In genomic region chr4:63444362-63445066, GRCm38 (mm10) we compare ENCODE assay signal across 21 mouse cellular contexts. TPM values are rescaled to one million over a fixed set of nuclear protein-coding genes. Genes with fewer than 3 reads are reported as not detected.
DNase-seq lines count a peak whose midpoint lies in the region; ATAC-seq and TF ChIP-seq lines count a peak whose summit lies in the region.
"Had no signal": no experiment of that assay in that cellular context is flagged by ENCODE, and none has a peak within 500 bp of the region (broad histone marks: within the 10 kb centered on the region; RNA-seq: fewer than 3 reads in every experiment).

No protein-coding gene starts in this region.

- no peaks in the 10 kb centered on the region; the same call in none of the 2 replicates for H3K9me3 ChIP-seq in hindbrain, embryonic 16.5 days (ENCODE audit: control insufficient read depth, low read length)
- no peaks in the 10 kb centered on the region for H3K9me3 ChIP-seq in hindbrain, embryonic 11.5 days (ENCODE audit: control insufficient read depth, low read length)
- no peaks in the 10 kb centered on the region for H3K9me3 ChIP-seq in midbrain, embryonic 16.5 days (replicated peaks; ENCODE audit: control insufficient read depth, low read length, poor library complexity, severe bottlenecking)
- peaks cover 7% of the 10 kb centered on the region for H3K9me3 ChIP-seq in midbrain, embryonic 10.5 days (replicated peaks)
- no peaks in the 10 kb centered on the region for H3K9me3 ChIP-seq in neural tube, embryonic 15.5 days (replicated peaks)
- H3K9me3 ChIP-seq: lung, embryonic 15.5 days had no signal

- H3K27me3 ChIP-seq in hindbrain, embryonic 16.5 days (replicated peaks; ENCODE audit: control insufficient read depth, insufficient read depth, low read length), result no peaks in the 10 kb centered on the region
- H3K27me3 ChIP-seq in hindbrain, embryonic 11.5 days (ENCODE audit: control insufficient read depth, insufficient read depth, low read length), result no peaks in the 10 kb centered on the region
- no peaks in the 10 kb centered on the region for H3K27me3 ChIP-seq in midbrain, embryonic 16.5 days (ENCODE audit: control insufficient read depth, insufficient read depth, low read depth, low read length)
- no peaks in the 10 kb centered on the region for H3K27me3 ChIP-seq in midbrain, embryonic 10.5 days (ENCODE audit: low read depth, poor library complexity, severe bottlenecking)
- H3K27me3 ChIP-seq in neural tube, embryonic 15.5 days (replicated peaks), result no peaks in the 10 kb centered on the region
- H3K27me3 ChIP-seq: heart, embryonic 13.5 days; lung, embryonic 15.5 days had no signal

- H3K9ac ChIP-seq in hindbrain, embryonic 16.5 days (ENCODE audit: low read depth, low read length), result no peak overlapping the region
- H3K9ac ChIP-seq in hindbrain, embryonic 11.5 days (ENCODE audit: low read depth, low read length), result no peak overlapping the region
- H3K9ac ChIP-seq in midbrain, embryonic 16.5 days (ENCODE audit: low read depth, low read length), result no peak overlapping the region
- H3K9ac ChIP-seq in neural tube, embryonic 15.5 days (replicated peaks), result no peak overlapping the region
- H3K9ac ChIP-seq: heart, embryonic 13.5 days; liver, embryonic 14.5 days; lung, embryonic 15.5 days had no signal

- no peak for TF ChIP-seq POLR2A in brain, embryonic 14.5 days (IDR thresholded peaks at IDR 0.05; ENCODE audit: borderline replicate concordance, extremely low read depth, insufficient read depth, insufficient read length, poor library complexity, severe bottlenecking)

- H3K4me3 ChIP-seq in hindbrain, embryonic 16.5 days (ENCODE audit: low read length), result no peak overlapping the region
- no peak overlapping the region for H3K4me3 ChIP-seq in hindbrain, embryonic 11.5 days (ENCODE audit: low read depth, low read length)
- no peak overlapping the region for H3K4me3 ChIP-seq in midbrain, embryonic 16.5 days (ENCODE audit: low read depth, low read length)
- no peak overlapping the region for H3K4me3 ChIP-seq in midbrain, embryonic 10.5 days
- H3K4me3 ChIP-seq in neural tube, embryonic 15.5 days (replicated peaks), result no peak overlapping the region
- H3K4me3 ChIP-seq: heart, embryonic 13.5 days; lung, embryonic 15.5 days; myocyte had no signal

- no peak for DNase-seq in hindbrain, embryonic 11.5 days (ENCODE audit: low spot score)
- DNase-seq in midbrain, embryonic 10.5 days (ENCODE audit: low spot score), result no peak
- peak; percentile 61 for DNase-seq in brain, embryonic 14.5 days (ENCODE audit: low read depth)
- no peak for DNase-seq in gastrocnemius, adult 8-10 months (ENCODE audit: low spot score in 2 of 2)
- DNase-seq: adrenal gland, postnatal 25 days; cerebellum, adult 18-20 months; cerebellum, postnatal 36 days; gastrocnemius, postnatal 14 days; heart, adult 18-20 months; kidney, adult 2 months; lung, postnatal 4 days; right cerebral cortex, postnatal 14 days; spleen, adult 18-20 months; thymus, postnatal 4 days had no signal

- 57% methylated on average over 10 of the region's 10 CpGs for WGBS in hindbrain, embryonic 16.5 days
- WGBS in hindbrain, embryonic 11.5 days, result 90% methylated on average over 10 of the region's 10 CpGs
- 72% methylated on average over 10 of the region's 10 CpGs for WGBS in midbrain, embryonic 16.5 days
- 93% methylated on average over 10 of the region's 10 CpGs for WGBS in midbrain, embryonic 10.5 days
- 55% methylated on average over 10 of the region's 10 CpGs for WGBS in neural tube, embryonic 15.5 days

- no peak for TF ChIP-seq CTCF in brain, embryonic 14.5 days (IDR thresholded peaks at IDR 0.05; ENCODE audit: borderline replicate concordance, extremely low read depth, insufficient read depth, insufficient read length)

- peaks cover 4% of the 10 kb centered on the region; the same call in 1 of the 2 replicates for H3K4me1 ChIP-seq in hindbrain, embryonic 16.5 days (ENCODE audit: control insufficient read depth, insufficient read depth, low read depth, low read length)
- H3K4me1 ChIP-seq in hindbrain, embryonic 11.5 days (replicated peaks; ENCODE audit: control insufficient read depth, insufficient read depth, low read length), result no peaks in the 10 kb centered on the region
- peaks cover 4% of the 10 kb centered on the region; the same call in 1 of the 2 replicates for H3K4me1 ChIP-seq in midbrain, embryonic 16.5 days (ENCODE audit: control insufficient read depth, insufficient read depth, low read length)
- no peaks in the 10 kb centered on the region for H3K4me1 ChIP-seq in midbrain, embryonic 10.5 days
- H3K4me1 ChIP-seq in neural tube, embryonic 15.5 days, result no peaks in the 10 kb centered on the region
- H3K4me1 ChIP-seq: heart, embryonic 13.5 days; lung, embryonic 15.5 days had no signal

- peak; percentile 69 for ATAC-seq in hindbrain, embryonic 16.5 days
- no peak for ATAC-seq in hindbrain, embryonic 11.5 days (ENCODE audit: low FRiP score)
- no peak for ATAC-seq in midbrain, embryonic 16.5 days
- ATAC-seq in neural tube, embryonic 15.5 days (ENCODE audit: low FRiP score), result peak; percentile 56; the same call in 1 of the 2 replicates

- H3K27ac ChIP-seq in hindbrain, embryonic 16.5 days (ENCODE audit: low read depth, low read length), result peak overlapping the region; percentile 19; the same call in 1 of the 2 replicates
- no peak overlapping the region for H3K27ac ChIP-seq in hindbrain, embryonic 11.5 days (ENCODE audit: low read depth, low read length)
- peak overlapping the region; percentile 14; the same call in 1 of the 2 replicates for H3K27ac ChIP-seq in midbrain, embryonic 16.5 days (ENCODE audit: low read length)
- no peak overlapping the region for H3K27ac ChIP-seq in midbrain, embryonic 10.5 days (replicated peaks)
- 0 out of 2 replicates have a peak overlapping the region, but pooled peaks have one; percentile 3 for H3K27ac ChIP-seq in neural tube, embryonic 15.5 days (replicated peaks)
- H3K27ac ChIP-seq: heart, embryonic 13.5 days; liver, embryonic 14.5 days; lung, embryonic 15.5 days had no signal

- no peaks in the 10 kb centered on the region for H3K36me3 ChIP-seq in hindbrain, embryonic 16.5 days (ENCODE audit: control insufficient read depth, insufficient read depth, low read length)
- 0 out of 2 replicates have a peak, but pooled peaks cover 5% of the 10 kb centered on the region for H3K36me3 ChIP-seq in hindbrain, embryonic 11.5 days (ENCODE audit: control insufficient read depth, insufficient read depth, low read length)
- no peaks in the 10 kb centered on the region for H3K36me3 ChIP-seq in midbrain, embryonic 16.5 days (ENCODE audit: control insufficient read depth, insufficient read depth, low read length)
- H3K36me3 ChIP-seq in midbrain, embryonic 10.5 days, result peaks cover 76% of the 10 kb centered on the region
- H3K36me3 ChIP-seq in neural tube, embryonic 15.5 days, result no peaks in the 10 kb centered on the region
- H3K36me3 ChIP-seq: lung, embryonic 15.5 days had no signal

- H3K4me2 ChIP-seq in hindbrain, embryonic 16.5 days (ENCODE audit: low read length), result no peak overlapping the region
- no peak overlapping the region for H3K4me2 ChIP-seq in hindbrain, embryonic 11.5 days (replicated peaks; ENCODE audit: low read depth, low read length)
- no peak overlapping the region for H3K4me2 ChIP-seq in midbrain, embryonic 16.5 days (ENCODE audit: low read length)
- no peak overlapping the region for H3K4me2 ChIP-seq in neural tube, embryonic 15.5 days
- H3K4me2 ChIP-seq: heart, embryonic 13.5 days; lung, embryonic 15.5 days had no signal

RNA-seq across cellular contexts. Expression of gene Akna, which starts 41.4 kb away (rescaled TPM):
- polyA plus RNA-seq in hindbrain, embryonic 16.5 days (2015; fragmentation: Nextera tagmentation; extraction: Ambion mirVana), result 4.6 and 6.5 TPM in 2 replicates
- 5.7 and 6.1 TPM in 2 replicates for polyA plus RNA-seq in hindbrain, embryonic 11.5 days (2014; fragmentation: Nextera tagmentation; extraction: Ambion mirVana)
- polyA plus RNA-seq in midbrain, embryonic 16.5 days (2015; fragmentation: Nextera tagmentation; extraction: Ambion mirVana), result 5.3 and 6.0 TPM in 2 replicates
- 12.8 and 17.3 TPM in 2 replicates for polyA plus RNA-seq in midbrain, embryonic 10.5 days (2016; fragmentation: Nextera tagmentation; extraction: Ambion mirVana)
- 7.7 and 9.1 TPM in 2 replicates for polyA plus RNA-seq in brain, embryonic 14.5 days (2012; rRNA removed)
- polyA plus RNA-seq in neural tube, embryonic 15.5 days (2015; fragmentation: Nextera tagmentation; extraction: Ambion mirVana), result 3.1 and 7.3 TPM in 2 replicates
- total RNA-seq in gastrocnemius, adult 8-10 months (2022), result 1 to 10 TPM in 2 of 4 experiments, under 1 TPM in 2; 0.68 to 1.4 (median 0.96) TPM

RNA-seq across cellular contexts. Expression of gene Whrn, which starts 51.3 kb away (rescaled TPM):
- 5.0 and 5.4 TPM in 2 replicates for polyA plus RNA-seq in hindbrain, embryonic 16.5 days (2015; fragmentation: Nextera tagmentation; extraction: Ambion mirVana)
- polyA plus RNA-seq in hindbrain, embryonic 11.5 days (2014; fragmentation: Nextera tagmentation; extraction: Ambion mirVana), result 5.9 and 6.6 TPM in 2 replicates
- polyA plus RNA-seq in midbrain, embryonic 16.5 days (2015; fragmentation: Nextera tagmentation; extraction: Ambion mirVana), result 4.5 and 4.9 TPM in 2 replicates
- polyA plus RNA-seq in midbrain, embryonic 10.5 days (2016; fragmentation: Nextera tagmentation; extraction: Ambion mirVana), result 8.6 and 8.8 TPM in 2 replicates
- 28.2 and 30.9 TPM in 2 replicates for polyA plus RNA-seq in brain, embryonic 14.5 days (2012; rRNA removed)
- polyA plus RNA-seq in neural tube, embryonic 15.5 days (2015; fragmentation: Nextera tagmentation; extraction: Ambion mirVana), result 5.5 and 5.6 TPM in 2 replicates
- 1 to 10 TPM; 2.5 to 4.4 (median 4.0) TPM for total RNA-seq in gastrocnemius, adult 8-10 months (2022)

Comparison
In these comparisons a context has a peak if more than half of its experiments do, and no peak if none do; other contexts are left out.
1. ATAC-seq: peak in hindbrain, embryonic 16.5 days (single experiment) and neural tube, embryonic 15.5 days (single experiment); none in hindbrain, embryonic 11.5 days (single experiment) and midbrain, embryonic 16.5 days (single experiment).
2. H3K27ac ChIP-seq: peak in hindbrain, embryonic 16.5 days (single experiment), midbrain, embryonic 16.5 days (single experiment) and neural tube, embryonic 15.5 days (single experiment); none in hindbrain, embryonic 11.5 days (single experiment) and midbrain, embryonic 10.5 days (single experiment).